Mouse (Mus musculus) thymus, adult 2 months (tissue): ENCODE measurements around the gene Lrrc55. TPM values are rescaled to one million over a fixed set of nuclear protein-coding genes. Genes with fewer than 3 reads are reported as not detected.
A peak's percentile ranks its signal among the peaks of the same experiment; 100 is the strongest.
"Not testable (repeated sequence)": the region's sequence is repeated elsewhere in the genome, so short reads cannot be mapped to it uniquely, and the experiment has no call there.

Experiments used
- DNase-seq: peaks from one replicate; pipeline ENCODE4 v3.0.0; 2021
- H3K27ac ChIP-seq: fragments of 200-500 bp; 2 replicates; pipeline ENCODE4 v1.5.1; 2012; ENCODE audit warnings: low read length, control low read depth; ENCODE audit not compliant: control insufficient read depth, insufficient read depth
- H3K27me3 ChIP-seq: fragments of 200-500 bp; 2 replicates; pipeline ENCODE4 v1.6.1; 2012; ENCODE audit warnings: mild to moderate bottlenecking, low read length, moderate library complexity, mixed read lengths; ENCODE audit not compliant: control insufficient read depth, insufficient read depth
- H3K36me3 ChIP-seq: fragments of 200-500 bp; 2 replicates; pipeline ENCODE4 v1.6.1; 2012; ENCODE audit warnings: mild to moderate bottlenecking, low read length, moderate library complexity; ENCODE audit not compliant: control insufficient read depth, insufficient read depth
- H3K4me1 ChIP-seq: fragments of 200-500 bp; replicated peaks from 2 replicates; pipeline ENCODE4 v1.6.1; 2012; ENCODE audit warnings: low read length; ENCODE audit not compliant: control insufficient read depth, insufficient read depth
- H3K4me3 ChIP-seq: fragments of 200-500 bp; 2 replicates; pipeline ENCODE4 v1.5.1; 2012; ENCODE audit warnings: mild to moderate bottlenecking, low read length, control low read depth, moderate library complexity; ENCODE audit not compliant: control insufficient read depth, insufficient read depth
- CTCF ChIP-seq: fragments of 200-500 bp; IDR thresholded peaks from 2 replicates; pipeline ENCODE4 v1.5.1; 2012; ENCODE audit warnings: mild to moderate bottlenecking, control low read depth, low read length, moderate library complexity, borderline replicate concordance; ENCODE audit not compliant: control insufficient read depth, poor library complexity, insufficient read depth; ENCODE audit errors: extremely low read depth
- POLR2A ChIP-seq: fragments of 200-500 bp; IDR thresholded peaks from 2 replicates; pipeline ENCODE4 v1.6.1; 2012; ENCODE audit warnings: mild to moderate bottlenecking, low read length, control low read depth, moderate library complexity; ENCODE audit not compliant: control insufficient read depth, poor library complexity, insufficient read depth; ENCODE audit errors: extremely low read depth
- WGBS: fragments of 180-500 bp; shearing (Covaris S2); methylation state at CpG from one replicate; pipeline ENCODE4 v1.1.7; 2018; 5-methylcytosine and 5-hydroxymethylcytosine counted together
- polyA plus RNA-seq: library from polyadenylated mRNA; depleted of rRNA; stranded (reverse); fragments of >200 nt; gene quantifications from 2 replicates; pipeline ENCODE4 v1.2.3, GENCODE M21; 2012; rRNA removed

The Lrrc55 gene
- 0.48 and 0.50 TPM in 2 replicates for polyA plus RNA-seq

DNA sequence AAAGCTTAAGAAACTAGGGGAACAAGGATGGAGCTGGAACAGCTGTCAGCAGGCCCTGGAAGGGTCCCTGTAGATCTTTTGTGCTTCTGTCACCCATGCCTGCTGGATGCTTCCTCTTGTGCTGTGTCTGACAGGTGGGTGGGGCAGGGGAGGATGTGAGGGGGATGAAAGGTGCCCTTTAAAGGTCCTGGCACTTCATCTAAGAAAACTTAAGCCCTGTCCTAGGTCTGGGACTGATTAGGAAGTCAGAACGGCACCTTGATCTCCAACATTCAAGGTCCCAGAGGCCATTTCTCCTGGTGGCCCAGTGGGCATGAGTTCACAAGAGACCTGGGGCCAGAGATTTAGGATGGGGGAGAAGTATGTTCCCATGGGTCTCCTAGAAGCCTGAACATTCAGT lies at the start of gene Lrrc55:
Gene Lrrc55 (minus strand): TSS at position 297 of the 400 bp plus-strand sequence.
- TF ChIP-seq POLR2A (no peak), CTCF (no peak)
- DNase-seq, result no peak
- H3K4me3 ChIP-seq, result no peak within 1 kb of the TSS
- WGBS, result 95% methylated on average over 1 of the region's 1 CpGs
- no peaks in the 10 kb centered on the region for H3K36me3 ChIP-seq
- no peaks in the 10 kb centered on the region for H3K4me1 ChIP-seq
- H3K27me3 ChIP-seq, result no peaks in the 10 kb centered on the region
- no peak within 1 kb of the TSS for H3K27ac ChIP-seq

DNA sequence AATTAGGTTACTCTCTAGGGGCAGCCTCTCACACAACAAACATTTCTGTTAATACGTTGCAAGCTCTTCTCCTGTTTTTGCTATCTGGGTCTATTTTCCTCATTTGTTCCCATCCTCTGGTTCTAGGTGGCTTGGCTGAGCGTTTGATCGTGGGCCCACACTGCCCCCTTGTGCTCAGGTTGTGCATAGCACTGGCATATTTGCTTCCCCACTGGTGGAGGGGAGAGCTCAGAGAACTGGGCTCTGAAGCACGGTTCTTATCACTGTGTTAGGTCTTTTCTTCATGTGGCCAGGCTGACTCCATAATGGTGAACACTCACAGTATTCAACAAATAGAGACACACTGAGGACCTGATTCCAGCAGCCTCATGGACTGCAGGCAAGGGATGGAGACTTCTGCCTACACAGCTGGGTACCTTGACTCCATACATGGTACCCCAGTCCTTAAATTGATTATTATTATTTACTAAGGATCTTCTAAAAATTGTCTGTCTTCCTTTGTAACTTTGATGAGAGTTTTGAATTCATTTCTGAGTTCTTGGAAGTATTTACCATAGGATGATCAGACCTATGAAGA lies 49.6 kb upstream of the Lrrc55 start:
- no peaks in the 10 kb centered on the region for H3K27me3 ChIP-seq
- peak; percentile 53 for DNase-seq
- TF ChIP-seq POLR2A (no peak), CTCF (peak; percentile 76; the same call in 1 of the 2 replicates)
- H3K4me1 ChIP-seq, result no peaks in the 10 kb centered on the region
- 13% methylated on average over 4 of the region's 4 CpGs for WGBS
- H3K36me3 ChIP-seq, result no peaks in the 10 kb centered on the region
- no peak overlapping the region for H3K4me3 ChIP-seq
- H3K27ac ChIP-seq, result no peak overlapping the region

DNA sequence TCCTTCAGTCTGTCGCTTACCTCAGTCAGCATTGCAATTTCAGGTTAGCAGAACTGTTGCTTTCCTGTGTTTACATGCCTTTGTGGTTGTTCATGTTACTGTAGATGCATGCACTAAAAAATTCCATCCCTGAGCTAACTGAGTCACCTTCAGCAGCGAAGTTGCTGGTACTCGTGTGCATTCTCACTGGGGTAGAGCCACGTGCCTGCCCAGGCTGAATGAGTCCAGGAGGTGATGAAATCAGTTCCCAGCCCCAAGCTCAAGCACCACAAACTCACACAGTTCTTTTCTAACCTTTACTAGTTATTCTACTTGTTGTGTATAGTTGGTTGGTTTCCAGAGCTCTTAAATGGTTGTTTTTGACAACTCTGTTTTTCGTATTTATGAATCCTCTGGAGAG lies 48.7 kb upstream of the Lrrc55 start:
- TF ChIP-seq POLR2A (no peak), CTCF (no peak)
- WGBS, result 89% methylated on average over 5 of the region's 5 CpGs
- Histone ChIP-seq H3K27ac (no peak overlapping the region), H3K27me3 (no peaks in the 10 kb centered on the region), H3K4me3 (no peak overlapping the region), H3K4me1 (no peaks in the 10 kb centered on the region), H3K36me3 (no peaks in the 10 kb centered on the region)
- DNase-seq, result no peak

DNA sequence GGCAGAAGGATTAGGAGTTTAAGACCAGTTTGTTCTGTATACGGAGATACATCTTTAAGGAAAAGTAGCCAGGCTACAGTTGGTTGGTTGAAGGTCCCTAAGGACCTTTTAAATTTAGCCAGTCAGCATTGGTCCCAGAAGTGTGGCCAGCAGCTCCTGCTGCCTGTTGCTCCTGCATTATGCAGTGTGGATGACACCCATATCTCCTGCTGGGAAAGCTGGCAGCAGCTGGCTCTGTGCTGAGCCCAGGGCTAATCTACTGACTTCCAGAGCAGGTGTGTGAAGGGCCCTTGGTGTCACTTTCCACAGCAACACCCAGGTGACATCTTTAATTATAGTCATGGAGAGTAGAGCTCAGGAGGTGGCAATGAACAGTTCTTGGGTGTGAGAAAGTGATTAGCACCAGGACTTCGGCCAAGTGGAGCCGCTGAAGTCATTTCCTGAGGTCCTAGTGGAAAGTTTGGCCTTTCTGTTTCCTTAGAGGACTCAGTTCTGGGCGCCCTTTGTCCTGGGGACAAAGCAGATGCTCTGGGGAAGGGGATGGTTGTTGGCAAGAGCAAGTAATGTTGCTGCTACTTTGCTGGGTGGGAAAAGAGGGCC lies 41.2 kb upstream of the Lrrc55 start:
- H3K4me1 ChIP-seq, result no peaks in the 10 kb centered on the region
- TF ChIP-seq CTCF (no peak), POLR2A (no peak)
- H3K36me3 ChIP-seq, result no peaks in the 10 kb centered on the region
- DNase-seq, result no peak
- no peak overlapping the region for H3K4me3 ChIP-seq
- 64% methylated on average over 4 of the region's 4 CpGs for WGBS
- no peak overlapping the region for H3K27ac ChIP-seq
- H3K27me3 ChIP-seq, result no peaks in the 10 kb centered on the region

DNA sequence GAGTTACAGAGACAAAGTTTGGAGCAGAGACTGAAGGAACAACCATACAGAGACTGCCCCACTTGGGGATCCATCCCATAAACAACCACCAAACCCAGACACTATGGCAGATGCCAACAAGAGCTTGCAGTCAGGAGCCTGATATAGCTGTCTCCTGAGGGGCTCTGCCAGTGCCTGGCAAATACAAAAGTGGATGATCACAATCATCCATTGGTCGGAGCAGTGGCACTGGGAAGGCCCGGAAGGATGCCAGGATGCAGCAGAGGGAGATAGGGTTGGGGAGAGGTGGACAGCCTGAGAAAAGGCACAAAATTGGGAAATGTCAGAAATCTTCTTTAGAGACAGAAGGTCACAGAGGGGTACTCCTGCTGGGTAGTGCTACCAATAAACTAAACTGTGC lies 40.2 kb upstream of the Lrrc55 start:
- not testable (repeated sequence) for H3K4me3 ChIP-seq, H3K36me3 ChIP-seq, H3K4me1 ChIP-seq, H3K27me3 ChIP-seq, DNase-seq, H3K27ac ChIP-seq
- WGBS, result 100% methylated on average over 2 of the region's 2 CpGs

DNA sequence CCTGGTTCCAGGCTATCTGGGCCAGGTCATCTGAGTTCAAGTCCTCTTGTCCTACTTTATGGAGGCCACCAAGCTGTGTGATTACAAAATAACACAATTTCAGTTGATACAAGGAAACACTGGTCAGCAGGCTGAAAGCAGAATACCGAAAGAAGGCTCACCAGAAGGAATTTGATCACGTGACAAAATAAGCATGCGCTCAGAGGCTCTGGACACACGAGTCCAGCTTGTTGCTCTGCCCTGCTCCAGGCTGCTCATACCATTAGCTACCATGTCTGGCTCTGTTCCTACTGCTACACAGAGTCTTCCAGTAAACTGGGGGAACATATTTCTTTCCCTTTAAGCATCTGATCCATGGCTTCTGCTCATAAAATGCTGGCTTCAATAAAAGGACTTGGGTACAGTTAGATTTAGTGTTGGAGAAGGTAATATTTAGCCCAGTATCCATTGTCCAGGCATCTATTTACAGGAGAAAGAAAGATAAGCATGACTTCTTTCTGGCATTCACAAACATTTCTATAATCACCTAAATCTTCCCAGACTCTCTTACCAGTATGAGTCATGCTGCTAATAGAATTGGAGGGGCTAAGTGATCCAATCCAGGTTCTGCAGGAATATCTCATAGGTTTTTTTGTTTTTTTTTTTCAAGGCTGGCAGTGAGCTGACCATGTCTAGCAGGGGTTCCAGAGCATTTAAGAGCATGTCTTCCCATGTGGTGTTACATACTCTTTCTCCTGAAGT lies 33.9 kb upstream of the Lrrc55 start:
- no peak for TF ChIP-seq POLR2A
- TF ChIP-seq CTCF, result no peak
- no peaks in the 10 kb centered on the region for H3K27me3 ChIP-seq
- no peaks in the 10 kb centered on the region for H3K36me3 ChIP-seq
- no peak for DNase-seq
- WGBS, result 83% methylated on average over 4 of the region's 4 CpGs
- no peaks in the 10 kb centered on the region for H3K4me1 ChIP-seq
- no peak overlapping the region for H3K4me3 ChIP-seq
- no peak overlapping the region for H3K27ac ChIP-seq
